Mouse (Mus musculus) T-helper 2 cell (primary cell): ENCODE results near the gene Ptbp1.

Experiments
- in situ Hi-C: fragments of 300-600 bp; cut with MboI, MseI; formaldehyde crosslinking; loops from one replicate; pipeline ENCODE4 v1.15.1; 2025; ENCODE audit warnings: high pct_unique_total_duplicates

The Ptbp1 gene

GRCm38 (mm10) chr10:79832786-79833181, 21.4 kb upstream of the Ptbp1 start:
- in situ Hi-C loops: no loop called here

DNA sequence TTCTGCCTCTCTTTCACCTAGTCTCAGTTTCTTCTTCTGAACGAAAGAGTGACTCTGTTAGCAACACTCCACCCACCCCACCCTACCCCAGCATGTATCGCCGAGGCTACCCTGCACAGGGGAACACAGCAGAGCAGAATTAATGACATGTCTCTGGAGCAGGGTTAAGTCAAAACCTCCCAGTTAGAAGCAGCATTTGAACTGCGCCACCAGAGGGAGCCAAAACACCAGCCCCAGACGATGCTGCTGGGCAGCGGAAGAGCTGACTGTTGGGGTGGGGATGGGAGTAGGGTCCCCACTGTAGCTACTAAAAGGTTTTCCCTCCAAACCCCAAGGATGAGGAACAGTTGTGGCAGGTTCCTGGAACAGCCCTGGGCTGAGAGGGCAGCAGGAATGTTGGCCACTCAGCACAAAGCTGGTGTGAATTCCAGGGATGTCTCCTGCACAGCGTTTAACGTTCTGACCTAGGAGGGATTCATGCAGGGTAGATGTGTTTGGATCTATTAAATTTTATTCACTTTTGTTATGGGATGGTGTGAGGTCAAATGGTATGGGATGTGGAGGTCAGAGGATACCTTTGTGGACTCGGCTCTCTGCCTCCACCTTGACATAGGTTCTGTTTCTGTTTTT, 19.3 kb upstream of the Ptbp1 start:
- in situ Hi-C loops: no loop called here

DNA sequence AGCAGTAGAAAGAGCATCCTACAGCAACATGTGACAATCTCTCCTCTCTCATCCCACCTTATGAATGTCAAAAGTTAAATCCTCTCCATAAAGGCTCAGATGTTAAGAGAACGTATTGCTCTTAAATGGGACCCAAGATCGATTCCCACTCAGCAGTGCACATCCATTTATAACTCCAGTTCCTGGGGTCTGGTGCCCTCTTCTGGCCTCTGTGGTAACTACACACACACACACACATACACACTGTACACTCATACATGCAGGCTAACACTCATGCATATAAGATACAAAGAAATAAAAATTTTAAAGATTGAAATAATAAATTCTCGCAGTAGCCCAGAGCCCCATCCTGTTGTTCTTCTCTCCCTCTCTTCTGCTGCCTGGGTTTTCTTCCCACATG, 17.3 kb upstream of the Ptbp1 start:
- in situ Hi-C loops: no loop called here

- in situ Hi-C loops: no loop called here
Measured at GRCm38 (mm10) chr10:79838151-79838550, 16.1 kb upstream of the Ptbp1 start.

- in situ Hi-C loops: no loop called here
Measured at GRCm38 (mm10) chr10:79840091-79840490, 14.1 kb upstream of the Ptbp1 start.

DNA sequence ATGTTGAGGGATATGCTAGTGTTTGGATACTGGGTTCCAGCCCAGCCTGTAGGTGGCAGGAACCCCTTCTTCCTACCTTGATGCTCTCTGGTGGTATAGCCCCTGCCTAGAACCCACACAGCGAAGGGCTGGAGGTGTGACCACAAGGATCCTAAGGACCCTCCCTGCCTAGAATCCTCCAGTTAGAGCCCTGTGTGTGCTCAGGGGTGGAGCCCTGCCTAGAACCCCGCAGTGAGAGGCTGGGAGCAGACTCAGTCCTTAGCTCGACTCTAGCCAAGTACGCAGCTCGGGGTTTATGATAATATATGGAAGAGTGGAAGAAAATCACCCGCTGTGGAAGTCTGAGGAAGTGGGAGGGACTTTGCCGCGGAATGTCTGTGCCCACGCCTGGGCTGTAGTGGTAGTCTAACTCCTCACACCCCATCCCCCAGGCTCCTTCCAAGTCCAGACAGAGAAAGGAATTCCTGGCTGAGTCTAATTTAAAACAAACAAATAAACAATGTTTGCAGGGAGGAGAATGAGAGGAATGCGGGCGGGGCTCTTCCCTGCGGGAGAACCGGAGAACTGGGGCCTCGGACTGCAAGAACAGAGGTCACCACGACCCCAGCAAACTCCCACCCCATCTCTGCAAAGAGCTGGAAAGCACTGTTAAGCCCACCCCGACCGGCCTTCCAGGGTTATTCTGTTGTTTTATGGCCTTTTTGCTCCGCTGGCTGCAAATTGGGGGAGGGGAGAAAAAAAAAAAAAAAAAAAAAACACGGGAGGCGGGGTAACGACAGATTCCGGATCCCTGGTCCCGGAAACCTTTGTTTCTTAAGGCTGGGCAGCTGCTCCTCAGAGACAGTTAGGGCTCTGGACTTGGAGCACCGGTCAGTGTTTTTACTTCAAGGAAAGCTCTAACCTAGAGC, 13.3 kb upstream of the Ptbp1 start:
- in situ Hi-C loops: no loop called here

DNA sequence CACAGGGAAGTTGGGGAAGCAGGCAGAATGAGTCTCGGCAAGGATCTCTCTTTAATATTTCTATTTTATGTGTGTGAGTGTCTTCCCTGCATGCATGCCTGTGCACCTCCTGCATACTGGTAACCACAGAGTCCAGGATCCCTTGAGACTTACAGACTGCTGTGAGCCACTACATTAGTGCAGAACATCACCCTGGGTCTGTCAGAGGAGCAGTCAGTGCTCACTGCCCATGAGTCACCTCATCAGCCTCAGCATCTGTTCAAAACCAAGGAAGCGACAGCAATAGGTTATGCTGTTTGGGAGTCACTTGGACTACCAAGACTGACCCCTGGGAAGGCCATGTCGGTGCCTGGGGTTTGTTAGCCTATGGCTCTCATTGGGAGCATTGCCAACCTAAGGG, 11.9 kb upstream of the Ptbp1 start:
- in situ Hi-C loops: no loop called here

GRCm38 (mm10) chr10:79843476-79843875, 10.8 kb upstream of the Ptbp1 start:
- in situ Hi-C loops: no loop called here

GRCm38 (mm10) chr10:79846553-79846952, 7.7 kb upstream of the Ptbp1 start:
- in situ Hi-C loops: no loop called here

DNA sequence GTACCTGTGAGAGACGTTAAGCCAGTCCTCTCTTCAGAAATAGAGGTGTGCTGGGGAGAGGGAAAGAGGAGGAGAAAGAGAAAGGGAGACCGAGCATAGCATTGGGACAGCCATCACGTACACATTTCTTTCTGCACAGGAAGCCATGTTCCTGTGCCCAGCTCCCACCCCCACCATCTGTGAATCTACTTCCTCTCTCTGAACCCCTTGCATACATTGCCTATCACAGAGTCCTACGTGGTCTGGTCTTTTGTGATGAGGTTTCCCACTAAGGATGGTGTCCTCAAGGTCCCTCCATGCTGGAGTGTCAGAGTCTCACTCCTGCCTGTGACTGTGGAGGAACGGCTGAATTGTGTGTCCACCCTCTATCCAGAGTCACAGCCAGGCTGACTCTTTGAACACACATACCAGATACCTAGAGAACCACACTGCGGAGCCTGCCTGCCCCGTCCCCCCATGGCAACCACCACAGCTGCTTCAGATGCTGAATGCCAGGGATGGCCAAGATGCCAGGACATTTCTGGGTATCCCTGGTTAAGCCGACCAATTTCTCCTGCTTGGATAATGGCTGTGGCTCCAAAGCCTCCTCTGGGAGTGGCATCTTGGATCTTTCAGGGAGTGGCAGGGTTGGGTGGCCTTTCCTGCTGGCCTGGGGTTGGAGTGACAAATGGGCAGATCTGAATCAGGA, 4.1 kb upstream of the Ptbp1 start:
- in situ Hi-C loops: no loop called here

- in situ Hi-C loops: no loop called here
Measured at GRCm38 (mm10) chr10:79851653-79852052, 2.6 kb upstream of the Ptbp1 start.

- in situ Hi-C loops: no loop called here
Measured at GRCm38 (mm10) chr10:79852107-79852789, 2.0 kb upstream of the Ptbp1 start.

DNA sequence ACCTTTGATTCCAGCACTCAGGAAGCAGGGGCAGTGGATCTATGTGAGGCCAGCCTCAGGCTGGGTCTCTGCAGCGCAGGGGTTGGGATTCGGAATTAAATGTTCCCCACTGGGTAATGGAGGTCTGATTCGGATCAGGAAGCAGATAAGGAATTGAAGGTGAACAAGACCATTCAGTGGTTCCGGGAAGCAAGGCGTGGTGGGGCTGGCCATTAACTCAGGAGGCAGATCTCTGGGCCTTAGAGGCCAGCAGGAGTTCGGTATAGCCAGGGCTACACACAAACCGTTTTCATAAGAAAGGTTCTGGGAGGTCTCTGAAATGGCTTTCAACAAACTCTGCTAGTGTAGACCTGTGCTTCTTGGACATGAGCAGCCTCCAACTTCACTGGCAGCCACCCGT, 1.4 kb upstream of the Ptbp1 start:
- in situ Hi-C loops: no loop called here

GRCm38 (mm10) chr10:79853392-79853791, 835 bp upstream of the Ptbp1 start:
- in situ Hi-C loops: no loop called here

DNA sequence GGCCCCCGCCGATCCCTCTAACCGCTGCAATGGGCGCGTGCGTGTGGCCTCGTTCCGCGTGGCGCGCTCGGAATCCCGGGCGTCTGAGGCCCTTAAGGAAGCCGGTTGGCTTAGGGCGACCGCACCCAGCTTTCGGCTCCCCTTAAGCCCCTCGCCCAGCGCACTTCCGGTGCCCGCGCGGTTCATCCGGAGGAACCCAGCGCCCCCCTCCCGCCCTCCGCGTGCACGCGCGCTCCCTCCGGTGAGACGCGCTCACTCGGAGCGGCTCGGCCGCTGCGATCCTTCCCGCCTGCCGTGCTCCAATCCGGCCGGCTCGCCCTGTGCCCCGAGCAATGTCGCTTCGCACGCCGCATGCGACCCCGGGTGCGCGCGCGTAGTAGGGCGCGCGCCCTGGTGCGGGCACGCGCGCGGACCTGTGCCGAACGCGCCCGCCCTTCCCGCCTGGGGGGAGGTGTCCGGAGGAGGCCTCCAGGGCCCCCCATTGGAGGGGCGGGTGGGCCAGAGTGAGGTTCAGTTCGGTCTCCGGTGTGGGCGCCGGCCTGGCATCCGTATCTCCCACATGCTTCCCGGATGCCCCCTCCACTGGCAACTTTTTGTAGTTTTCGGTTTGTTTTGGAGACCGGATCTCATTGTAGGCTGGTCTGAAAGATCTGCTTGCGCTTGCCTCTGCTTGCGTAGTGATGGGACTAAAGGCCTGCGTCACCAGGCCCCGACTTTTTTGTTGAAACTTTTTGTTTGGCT, 744 bp downstream of the Ptbp1 start:
- in situ Hi-C loops: no loop called here

- in situ Hi-C loops: no loop called here
Measured at GRCm38 (mm10) chr10:79855558-79856184, 1.4 kb downstream of the Ptbp1 start.

DNA sequence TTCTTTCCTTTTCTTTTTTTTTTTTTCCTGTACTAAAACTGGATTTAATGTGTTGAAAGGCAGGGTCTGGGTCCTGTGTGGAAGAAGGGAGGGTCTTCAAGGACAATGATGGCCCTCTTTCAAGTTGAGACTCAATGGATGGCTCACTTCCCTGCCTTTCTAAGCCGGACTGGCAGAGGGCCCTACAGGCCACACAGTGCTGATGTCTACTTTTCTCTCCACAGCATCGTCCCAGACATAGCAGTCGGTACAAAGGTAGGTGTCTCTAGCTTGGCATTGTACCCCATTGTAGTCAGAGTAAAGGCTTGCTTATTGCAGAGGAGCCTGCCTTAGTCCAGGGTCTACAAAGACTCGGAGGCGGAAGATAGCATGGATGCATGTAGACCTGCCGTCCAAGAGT, 2.1 kb downstream of the Ptbp1 start:
- in situ Hi-C loops: no loop called here

- in situ Hi-C loops: no loop called here
Measured at GRCm38 (mm10) chr10:79856704-79857451, 2.7 kb downstream of the Ptbp1 start.

DNA sequence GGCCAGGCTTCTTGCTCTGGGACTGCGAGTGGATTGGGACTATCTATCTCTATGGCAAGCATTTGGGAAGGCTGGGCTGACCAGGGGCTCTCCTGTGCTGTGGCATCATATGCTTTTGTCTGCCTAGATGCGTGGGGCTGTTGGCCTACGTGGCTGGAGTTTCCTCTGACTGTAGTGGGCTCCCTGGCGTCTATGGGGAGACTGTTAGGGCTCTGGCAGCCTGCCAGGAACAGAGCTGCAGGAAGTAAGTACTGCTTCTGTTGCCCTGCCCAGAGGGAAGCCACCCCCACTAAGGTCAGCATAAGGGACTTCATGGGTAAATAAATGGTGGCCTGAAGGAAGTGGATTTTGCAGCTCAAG, 3.2 kb downstream of the Ptbp1 start:
- in situ Hi-C loops: no loop called here

- in situ Hi-C loops: no loop called here
Measured at GRCm38 (mm10) chr10:79857894-79858293, 3.7 kb downstream of the Ptbp1 start.
